Mouse (Mus musculus) heart, postnatal 0 days (tissue): ENCODE measurements around the gene Gpx4.

Experiments
- CTCF ChIP-seq: IDR thresholded peaks from 2 replicates; pipeline ENCODE4 v1.5.1; 2016; ENCODE audit warnings: antibody characterized with exemption, control low read depth, low read depth
- EP300 ChIP-seq: IDR thresholded peaks from 2 replicates; pipeline ENCODE4 v1.6.1; 2016; ENCODE audit warnings: antibody characterized with exemption, low read depth

DNA sequence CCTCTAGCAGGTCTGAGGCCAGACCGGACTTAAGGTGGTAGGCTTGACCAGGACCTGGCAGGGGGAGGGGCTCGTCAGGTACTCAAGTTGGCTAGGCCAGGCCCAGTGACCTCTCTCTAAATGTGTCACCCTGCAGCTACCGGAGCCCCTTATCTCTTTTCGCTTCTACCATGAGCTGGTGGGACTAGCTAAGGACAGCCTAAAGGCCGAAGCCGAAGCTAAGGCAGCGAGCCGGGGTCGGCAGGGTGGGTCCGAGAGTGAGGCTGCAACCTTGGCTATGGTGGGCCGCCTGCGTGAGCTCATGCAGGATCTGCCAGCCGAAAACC is 18.5 kb upstream of the Gpx4 start:
- TF ChIP-seq EP300: no peak
- TF ChIP-seq CTCF: no peak
